Mouse (Mus musculus): ENCODE measurements at regions not wholly inside any gene's neighbourhood (a gene's known extent, or its start where the extent isn't known, plus 50 kb on each side); places are given as distances from the start of the nearest gene placed in this dataset.
"Not testable (repeated sequence)": the region's sequence is repeated elsewhere in the genome, so short reads cannot be mapped to it uniquely, and the experiment has no call there.

- peaks cover 25% of the 10 kb centered on the region for H3K9me3 ChIP-seq
- not testable (repeated sequence) for H3K4me1 ChIP-seq; ATAC-seq (ENCODE audit: insufficient number of reproducible peaks, insufficient read depth, low FRiP score, low TSS enrichment); H3K36me3 ChIP-seq; H3K4me2 ChIP-seq (replicated peaks); H3K4me3 ChIP-seq; H3K27me3 ChIP-seq; H3K9ac ChIP-seq; H3K27ac ChIP-seq
- WGBS, result 33% methylated on average over 6 of the region's 6 CpGs
These were observed 2447.9 kb upstream of the Gm8797 start for GRCm38 (mm10) chr3:3302657-3303056.

DNA sequence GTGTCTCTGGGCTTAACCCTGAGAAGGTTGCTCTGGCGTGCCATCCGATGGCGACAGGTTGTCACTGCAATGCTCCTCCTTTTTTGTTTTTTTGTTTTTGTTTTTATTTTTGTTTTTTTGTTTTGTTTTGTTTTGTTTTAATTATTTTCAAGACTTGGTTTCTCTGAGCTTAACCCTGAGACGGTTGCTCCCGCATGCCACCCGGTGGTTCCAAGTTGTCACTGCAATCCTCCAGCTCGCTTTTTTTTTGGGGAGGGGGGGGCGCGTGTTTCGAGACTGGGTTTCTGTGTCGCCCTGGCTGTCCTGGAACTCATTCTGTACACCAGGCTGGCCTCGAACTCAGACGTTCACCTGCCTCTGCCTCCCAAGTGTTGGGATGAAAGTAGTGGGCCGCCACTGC is 2442.1 kb upstream of the Gm8797 start:
- no peaks in the 10 kb centered on the region for H3K36me3 ChIP-seq
- H3K4me1 ChIP-seq, result no peaks in the 10 kb centered on the region
- 58% methylated on average over 14 of the region's 14 CpGs for WGBS
- H3K4me3 ChIP-seq, result no peak overlapping the region
- no peak overlapping the region for H3K27ac ChIP-seq
- ATAC-seq (ENCODE audit: insufficient number of reproducible peaks, insufficient read depth, low FRiP score, low TSS enrichment), result no peak
- no peak overlapping the region for H3K9ac ChIP-seq
- H3K4me2 ChIP-seq (replicated peaks), result no peak overlapping the region
- H3K27me3 ChIP-seq, result no peaks in the 10 kb centered on the region
- peaks cover 13% of the 10 kb centered on the region for H3K9me3 ChIP-seq

GRCm38 (mm10) chr3:3308996-3309395 is 2441.6 kb upstream of the Gm8797 start:
- WGBS, result 67% methylated on average over 18 of the region's 18 CpGs

DNA sequence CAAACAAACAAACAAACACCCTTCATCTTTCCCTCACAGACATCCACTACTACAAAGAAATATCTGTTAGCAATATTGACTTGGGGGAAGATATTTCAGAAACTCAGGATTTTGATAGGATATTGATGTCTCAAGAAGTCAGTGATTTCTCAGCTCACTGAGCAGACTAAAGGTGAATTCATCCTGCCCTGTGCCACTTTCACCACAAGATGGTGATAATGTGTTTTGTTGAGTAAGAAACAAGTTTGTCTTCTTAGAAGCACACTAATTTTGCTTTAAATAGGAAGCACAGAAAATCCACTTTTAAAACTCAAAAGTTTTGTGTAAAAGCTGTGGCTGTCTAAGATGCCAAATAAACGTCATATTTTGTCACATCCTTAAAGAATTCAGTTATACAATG is 2439.8 kb upstream of the Gm8797 start:
- no peaks in the 10 kb centered on the region for H3K27me3 ChIP-seq
- ATAC-seq (ENCODE audit: insufficient number of reproducible peaks, insufficient read depth, low FRiP score, low TSS enrichment), result no peak
- H3K4me2 ChIP-seq (replicated peaks), result no peak overlapping the region
- no peak overlapping the region for H3K4me3 ChIP-seq
- H3K36me3 ChIP-seq, result no peaks in the 10 kb centered on the region
- no peaks in the 10 kb centered on the region for H3K4me1 ChIP-seq
- H3K27ac ChIP-seq, result no peak overlapping the region
- peaks cover 13% of the 10 kb centered on the region for H3K9me3 ChIP-seq
- WGBS, result 53% methylated on average over 1 of the region's 1 CpGs
- H3K9ac ChIP-seq, result no peak overlapping the region

More at GRCm38 (mm10) chr3:3308996-3309395, 2441.6 kb upstream of the Gm8797 start:
- Histone ChIP-seq H3K9ac (no peak overlapping the region), H3K4me1 (no peaks in the 10 kb centered on the region), H3K27me3 (no peaks in the 10 kb centered on the region), H3K9me3 (peaks cover 13% of the 10 kb centered on the region), H3K4me3 (no peak overlapping the region), H3K27ac (no peak overlapping the region), H3K4me2 (replicated peaks) (no peak overlapping the region), H3K36me3 (no peaks in the 10 kb centered on the region)
- ATAC-seq (ENCODE audit: insufficient number of reproducible peaks, insufficient read depth, low FRiP score, low TSS enrichment), result no peak

DNA sequence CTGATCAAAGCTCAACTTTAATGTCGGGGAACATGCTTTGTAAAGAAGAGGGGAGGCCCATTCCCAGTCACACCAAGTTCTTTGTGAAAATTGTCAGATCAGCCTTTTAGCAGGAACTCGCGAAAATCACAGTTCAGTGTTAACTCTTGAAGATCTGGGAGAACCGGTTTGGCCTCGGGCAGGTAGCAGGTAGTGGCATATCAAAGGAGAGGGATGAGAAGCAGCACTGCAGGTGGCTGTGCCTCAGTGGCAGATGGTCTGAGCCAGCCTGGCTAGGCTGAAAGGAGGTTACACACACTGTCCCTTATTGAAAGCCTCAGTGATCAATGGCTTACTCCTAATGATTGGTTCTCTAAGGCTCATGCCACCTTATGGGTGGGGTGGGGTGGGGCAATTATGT is 2401.0 kb upstream of the Gm8797 start:
- no peak overlapping the region for H3K4me2 ChIP-seq (replicated peaks)
- no peak overlapping the region for H3K27ac ChIP-seq
- H3K9me3 ChIP-seq, result no peaks in the 10 kb centered on the region; the same call in 1 of the 2 replicates
- no peaks in the 10 kb centered on the region for H3K27me3 ChIP-seq
- no peak overlapping the region for H3K9ac ChIP-seq
- ATAC-seq (ENCODE audit: insufficient number of reproducible peaks, insufficient read depth, low FRiP score, low TSS enrichment), result no peak
- no peak overlapping the region for H3K4me3 ChIP-seq
- no peaks in the 10 kb centered on the region for H3K36me3 ChIP-seq
- no peaks in the 10 kb centered on the region for H3K4me1 ChIP-seq
- 46% methylated on average over 5 of the region's 5 CpGs for WGBS

- not testable (repeated sequence) for H3K36me3 ChIP-seq; H3K9ac ChIP-seq; H3K9me3 ChIP-seq; H3K4me3 ChIP-seq; H3K4me2 ChIP-seq (replicated peaks); H3K27me3 ChIP-seq; H3K27ac ChIP-seq; H3K4me1 ChIP-seq; ATAC-seq (ENCODE audit: insufficient number of reproducible peaks, insufficient read depth, low FRiP score, low TSS enrichment)
These were observed 2379.7 kb upstream of the Gm8797 start for GRCm38 (mm10) chr3:3370859-3371258.

DNA sequence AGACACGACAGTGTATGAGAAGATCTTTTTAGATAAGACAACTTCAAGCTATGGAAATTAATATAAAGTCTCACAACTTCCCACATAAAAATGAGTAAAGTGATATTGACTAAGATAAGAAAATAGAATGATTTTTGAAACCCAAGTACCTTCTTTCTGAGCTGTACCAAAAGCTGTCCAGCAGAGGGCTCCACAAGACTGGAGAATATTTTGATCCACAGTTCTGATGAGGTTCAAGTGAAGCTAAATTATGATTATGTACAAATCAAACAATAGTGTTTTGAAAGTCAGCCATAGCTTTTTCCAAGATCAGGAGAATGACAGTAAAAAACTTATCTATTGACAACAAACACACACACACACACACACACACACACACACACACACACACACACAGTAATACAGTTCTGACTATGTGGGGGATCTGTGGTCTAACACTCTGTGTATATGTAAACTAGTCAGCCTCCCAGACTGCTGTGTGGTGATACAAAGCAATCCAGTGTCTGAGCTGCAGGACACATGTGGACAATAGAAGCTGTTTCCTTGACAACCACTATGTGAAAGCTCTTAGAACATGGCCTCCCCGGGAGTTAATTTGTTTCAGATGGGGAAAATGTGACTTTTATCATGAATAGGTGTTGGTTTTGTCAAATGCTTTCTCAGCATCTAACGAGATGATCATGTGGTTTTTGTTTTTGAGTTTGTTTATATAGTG is 2362.4 kb upstream of the Gm8797 start:
- Histone ChIP-seq H3K4me2 (replicated peaks) (no peak overlapping the region), H3K9ac (no peak overlapping the region), H3K36me3 (no peaks in the 10 kb centered on the region), H3K9me3 (no peaks in the 10 kb centered on the region), H3K27ac (no peak overlapping the region), H3K27me3 (no peaks in the 10 kb centered on the region), H3K4me1 (no peaks in the 10 kb centered on the region), H3K4me3 (no peak overlapping the region)
- 25% methylated on average over 3 of the region's 3 CpGs for WGBS
- ATAC-seq (ENCODE audit: insufficient number of reproducible peaks, insufficient read depth, low FRiP score, low TSS enrichment), result 0 out of 2 replicates have a peak, but pooled peaks have one; percentile 47

Measured in embryonic facial prominence, embryonic 12.5 days (tissue).